ENCODE assay signal across 20 mouse cellular contexts in the genomic region with DNA sequence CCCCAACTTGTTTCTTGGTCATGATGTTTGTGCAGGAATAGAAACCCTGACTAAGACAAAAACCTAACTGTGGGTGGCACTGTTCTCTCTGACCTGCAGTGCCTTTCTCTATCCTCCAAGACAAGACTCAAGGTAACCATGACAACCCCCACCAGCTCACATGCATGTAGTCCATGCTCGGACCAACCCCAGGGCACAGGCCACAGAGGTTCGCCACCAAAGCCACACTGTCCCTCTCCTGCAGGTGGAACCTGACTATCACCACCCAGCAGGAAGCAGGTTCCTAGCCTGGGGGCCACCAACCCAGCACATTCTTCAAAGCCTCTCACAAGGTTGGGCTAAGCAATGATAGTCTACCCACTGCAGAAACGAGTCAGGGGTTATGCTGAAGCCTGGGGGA.
DNase-seq lines count a peak whose midpoint lies in the region; ATAC-seq and TF ChIP-seq lines count a peak whose summit lies in the region.
"Had no signal": no experiment of that assay in that cellular context is flagged by ENCODE, and none has a peak within 500 bp of the region (broad histone marks: within the 10 kb centered on the region; RNA-seq: fewer than 3 reads in every experiment).

No protein-coding gene starts in this region.

- no peak for TF ChIP-seq POLR2A in CH12.LX (IDR thresholded peaks at IDR 0.05; ENCODE audit: low read depth, low read length)

- TF ChIP-seq EP300 in CH12.LX (IDR thresholded peaks at IDR 0.05; ENCODE audit: low read length) = no peak

- no peak overlapping the region for H3K4me2 ChIP-seq in CH12.LX (ENCODE audit: insufficient read depth, low read depth, poor library complexity, severe bottlenecking)
- no peak overlapping the region for H3K4me2 ChIP-seq in heart, embryonic 11.5 days
- H3K4me2 ChIP-seq: heart, embryonic 13.5 days; hindbrain, embryonic 15.5 days; limb, embryonic 13.5 days; midbrain, embryonic 15.5 days had no signal

- peak overlapping the region; percentile 33 for H3K4me3 ChIP-seq in megakaryocyte, embryonic 14.5 days (replicated peaks)
- H3K4me3 ChIP-seq in CH12.LX (replicated peaks in 1 of 3; ENCODE audit: low read depth in 2 of 3, low read length in 2 of 3, poor library complexity in 1 of 3) = no peak overlapping the region
- no peak overlapping the region for H3K4me3 ChIP-seq in heart, embryonic 11.5 days (ENCODE audit: low read depth, low read length)
- H3K4me3 ChIP-seq: embryonic facial prominence, embryonic 10.5 days; heart, embryonic 13.5 days; hindbrain, embryonic 15.5 days; limb, embryonic 13.5 days; midbrain, embryonic 15.5 days had no signal

- H3K27ac ChIP-seq in CH12.LX (ENCODE audit: insufficient read depth, low read depth) = no peak overlapping the region
- no peak overlapping the region for H3K27ac ChIP-seq in heart, embryonic 11.5 days (ENCODE audit: low read depth, low read length)
- H3K27ac ChIP-seq: embryonic facial prominence, embryonic 10.5 days; heart, embryonic 13.5 days; hindbrain, embryonic 15.5 days; kidney, postnatal 0 days; limb, embryonic 13.5 days; liver, embryonic 14.5 days; macrophage; midbrain, embryonic 15.5 days; stomach, postnatal 0 days had no signal

- peak; percentile 19 for TF ChIP-seq RAD21 in CH12.LX (IDR thresholded peaks at IDR 0.05; ENCODE audit: low read depth, low read length)

- ATAC-seq in megakaryocyte, adult 5-6 weeks (ENCODE audit: poor library complexity, severe bottlenecking) = no peak
- no peak for ATAC-seq in heart, embryonic 11.5 days (replicated peaks; ENCODE audit: insufficient number of reproducible peaks, low FRiP score, low TSS enrichment)
- ATAC-seq: midbrain, embryonic 15.5 days had no signal

- no peaks in the 10 kb centered on the region for H3K79me2 ChIP-seq in CH12.LX (replicated peaks; ENCODE audit: control insufficient read depth, extremely low read depth, insufficient read depth, poor library complexity, severe bottlenecking)

- H3K27me3 ChIP-seq in megakaryocyte, embryonic 14.5 days (replicated peaks) = peaks cover 53% of the 10 kb centered on the region
- H3K27me3 ChIP-seq in CH12.LX (replicated peaks) = no peaks in the 10 kb centered on the region
- peaks cover 4% of the 10 kb centered on the region; the same call in 1 of the 2 replicates for H3K27me3 ChIP-seq in heart, embryonic 11.5 days (ENCODE audit: control insufficient read depth, insufficient read depth, low read length)
- H3K27me3 ChIP-seq: hindbrain, embryonic 15.5 days; midbrain, embryonic 15.5 days had no signal

- no peaks in the 10 kb centered on the region for H3K36me3 ChIP-seq in megakaryocyte, embryonic 14.5 days (replicated peaks; ENCODE audit: low read length)
- no peaks in the 10 kb centered on the region for H3K36me3 ChIP-seq in CH12.LX (replicated peaks in 1 of 2; ENCODE audit: control insufficient read depth in 1 of 2, insufficient read depth in 1 of 2, low read length in 1 of 2)
- H3K36me3 ChIP-seq in heart, embryonic 11.5 days (ENCODE audit: control insufficient read depth, insufficient read depth, low read length) = no peaks in the 10 kb centered on the region
- H3K36me3 ChIP-seq: embryonic facial prominence, embryonic 10.5 days; heart, embryonic 13.5 days; hindbrain, embryonic 15.5 days; limb, embryonic 13.5 days; midbrain, embryonic 15.5 days had no signal

- TF ChIP-seq CTCF in CH12.LX (conservative IDR thresholded peaks at IDR 0.05 in 1 of 2, IDR thresholded peaks at IDR 0.05 in 1 of 2; ENCODE audit: low read depth in 2 of 2, low read length in 2 of 2) = peak in 1 of 2 experiments; percentile 25; a peak in 2 of 4 replicates

- no peak for DNase-seq in CH12.LX (ENCODE audit: extremely low read depth)
- DNase-seq in T-cell, adult 2 months (ENCODE audit: low spot score) = peak; percentile 33
- DNase-seq in thymus, postnatal 25 days = peak; percentile 39
- DNase-seq in kidney, postnatal 36 days = no peak
- DNase-seq: adrenal gland, postnatal 10 days; cerebellum, postnatal 10 days; kidney, adult 18-20 months; right cerebral cortex, postnatal 4 days had no signal

- H3K9ac ChIP-seq in CH12.LX (ENCODE audit: insufficient read depth, low read depth) = no peak overlapping the region
- H3K9ac ChIP-seq in heart, embryonic 11.5 days (ENCODE audit: low read depth, low read length) = no peak overlapping the region
- H3K9ac ChIP-seq: heart, embryonic 13.5 days; hindbrain, embryonic 15.5 days; limb, embryonic 13.5 days; liver, embryonic 14.5 days; midbrain, embryonic 15.5 days had no signal

- WGBS in heart, embryonic 11.5 days (ENCODE audit: insufficient replicate concordance) = 46% methylated on average over 3 of the region's 3 CpGs

- in situ Hi-C loops in CH12.LX (cut with MboI; ENCODE audit: low pct_ligation_motif_present, low pct_unique_long_range_greater_than_20kb, low sequenced_read_pairs) = no loop called here

- H3K4me1 ChIP-seq in megakaryocyte, embryonic 14.5 days = peaks cover 28% of the 10 kb centered on the region
- H3K4me1 ChIP-seq in CH12.LX (ENCODE audit: control insufficient read depth in 1 of 2, insufficient read depth in 2 of 2) = peaks cover 2 to 8% of the 10 kb centered on the region in 2 experiments
- peaks cover 4% of the 10 kb centered on the region; the same call in 1 of the 2 replicates for H3K4me1 ChIP-seq in heart, embryonic 11.5 days (ENCODE audit: control insufficient read depth, insufficient read depth, low read length)
- H3K4me1 ChIP-seq: limb, embryonic 13.5 days had no signal

- dilution Hi-C loops in CH12.LX (cut with MboI; ENCODE audit: extremely low pct_ligation_motif_present, extremely low pct_unique_long_range_greater_than_20kb, low sequenced_read_pairs) = no loop called here

- H3K9me3 ChIP-seq in megakaryocyte, embryonic 14.5 days = peaks cover 7% of the 10 kb centered on the region; the same call in 1 of the 2 replicates
- no peaks in the 10 kb centered on the region for H3K9me3 ChIP-seq in CH12.LX (replicated peaks; ENCODE audit: low read length)
- no peaks in the 10 kb centered on the region for H3K9me3 ChIP-seq in heart, embryonic 11.5 days (replicated peaks; ENCODE audit: control insufficient read depth, low read length)
- H3K9me3 ChIP-seq: hindbrain, embryonic 15.5 days; limb, embryonic 13.5 days; midbrain, embryonic 15.5 days had no signal

TF ChIP-seq in CH12.LX, 34 proteins besides CTCF, POLR2A, EP300 and RAD21:
- TF ChIP-seq POLR2AphosphoS2 (IDR thresholded peaks at IDR 0.05; ENCODE audit: low read depth, low read length) (no peak), RCOR1 (conservative IDR thresholded peaks at IDR 0.05; ENCODE audit: low read depth, low read length) (no peak), JUN (IDR thresholded peaks at IDR 0.05; ENCODE audit: insufficient read depth, low read depth, low read length) (no peak), JUND (conservative IDR thresholded peaks at IDR 0.05; ENCODE audit: low read depth, low read length) (no peak), TBP (conservative IDR thresholded peaks at IDR 0.05; ENCODE audit: low read depth, low read length) (no peak), SIN3A (IDR thresholded peaks at IDR 0.05; ENCODE audit: low read length) (no peak), MEF2A (IDR thresholded peaks at IDR 0.05; ENCODE audit: borderline replicate concordance, low read depth, low read length) (no peak), USF1 (IDR thresholded peaks at IDR 0.05; ENCODE audit: low read depth, low read length) (no peak), HCFC1 (IDR thresholded peaks at IDR 0.05; ENCODE audit: low read depth, low read length) (no peak), NELFE (IDR thresholded peaks at IDR 0.05; ENCODE audit: low read depth, low read length) (no peak), MAX (IDR thresholded peaks at IDR 0.05; ENCODE audit: low read length) (no peak), ZNF384 (IDR thresholded peaks at IDR 0.05; ENCODE audit: low read depth, low read length) (no peak)

Comparison
In these comparisons a context has a peak if more than half of its experiments do, and no peak if none do; other contexts are left out.
1. DNase-seq: peak in T-cell, adult 2 months (single experiment) and thymus, postnatal 25 days (single experiment); none in CH12.LX (single experiment) and kidney, postnatal 36 days (0 of 2).